Mouse (Mus musculus) spleen, adult 2 months (tissue): Measurements from ENCODE around the gene Pcdh15. TPM values are rescaled to one million over a fixed set of nuclear protein-coding genes. Genes with fewer than 3 reads are reported as not detected.
A peak's percentile ranks its signal among the peaks of the same experiment; 100 is the strongest.

Experiments used
- DNase-seq, 2 experiments: peaks; one replicate each; pipeline versions ENCODE4 v3.0.0 to v3.0.0-alpha.2; 2012 to 2021; ENCODE audit warnings: low spot score in 2 of 2, low read depth in 1 of 2
- H3K27ac ChIP-seq: fragments of 200-500 bp; 2 replicates; pipeline ENCODE4 v1.5.1; 2012; ENCODE audit warnings: low read length, inconsistent platforms; ENCODE audit not compliant: insufficient read depth
- H3K27me3 ChIP-seq: fragments of 200-500 bp; 2 replicates; pipeline ENCODE4 v1.6.1; 2012; ENCODE audit warnings: mild to moderate bottlenecking, moderate library complexity, low read length, inconsistent platforms; ENCODE audit not compliant: control insufficient read depth, insufficient read depth
- H3K36me3 ChIP-seq: fragments of 200-500 bp; 2 replicates; pipeline ENCODE4 v1.6.1; 2012; ENCODE audit warnings: mild to moderate bottlenecking, low read length, inconsistent platforms; ENCODE audit not compliant: control insufficient read depth, insufficient read depth
- H3K4me1 ChIP-seq: fragments of 200-500 bp; 2 replicates; pipeline ENCODE4 v1.6.1; 2011; ENCODE audit warnings: inconsistent platforms; ENCODE audit not compliant: control insufficient read depth, insufficient read depth, insufficient read length
- H3K4me3 ChIP-seq: fragments of 200-500 bp; 2 replicates; pipeline ENCODE4 v1.5.1; 2011; ENCODE audit warnings: mild to moderate bottlenecking, inconsistent platforms; ENCODE audit not compliant: insufficient read depth, insufficient read length; ENCODE audit errors: extremely low read depth
- CTCF ChIP-seq: fragments of 200-500 bp; IDR thresholded peaks from 2 replicates; pipeline ENCODE4 v1.5.1; 2011; ENCODE audit warnings: mild to moderate bottlenecking, inconsistent platforms; ENCODE audit not compliant: insufficient read depth, insufficient read length, insufficient replicate concordance; ENCODE audit errors: extremely low read depth
- POLR2A ChIP-seq: fragments of 200-500 bp; IDR thresholded peaks from 2 replicates; pipeline ENCODE4 v1.6.1; 2011; ENCODE audit warnings: low read depth, low read length, inconsistent platforms
- WGBS: fragments of 180-500 bp; shearing (Covaris S2); methylation state at CpG from one replicate; pipeline ENCODE4 v1.1.7; 2018; 5-methylcytosine and 5-hydroxymethylcytosine counted together
- polyA plus RNA-seq: library from polyadenylated mRNA; depleted of rRNA; stranded (reverse); fragments of >200 nt; gene quantifications from 2 replicates; pipeline ENCODE4 v1.2.3, GENCODE M21; 2012

Gene Pcdh15
- polyA plus RNA-seq, 1 experiment, result 0.51 TPM

DNA sequence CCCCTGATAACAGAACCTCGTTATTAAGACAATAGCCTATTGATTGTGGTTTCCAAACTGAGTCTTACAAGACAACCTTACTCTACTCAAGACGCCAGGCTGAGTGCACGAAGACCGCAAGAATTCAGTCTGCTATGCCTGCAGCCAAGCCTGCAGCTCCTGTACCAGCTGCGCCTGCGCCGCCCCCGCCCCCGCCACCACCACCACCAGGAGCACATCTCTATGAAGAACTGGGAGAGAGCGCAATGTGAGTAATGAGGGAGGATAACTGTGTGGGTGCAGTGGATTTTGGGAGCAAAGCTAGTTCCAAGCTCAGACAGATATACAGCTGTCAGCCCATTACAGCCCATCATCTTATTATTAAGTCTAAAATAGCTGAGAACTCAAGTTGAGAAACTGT is 1527.5 kb downstream of the Pcdh15 start:
- Histone ChIP-seq H3K4me1 (no peaks in the 10 kb centered on the region), H3K27me3 (no peaks in the 10 kb centered on the region), H3K36me3 (no peaks in the 10 kb centered on the region), H3K4me3 (no peak overlapping the region), H3K27ac (no peak overlapping the region)
- 67% methylated on average over 10 of the region's 10 CpGs for WGBS
- DNase-seq, result no peak
- TF ChIP-seq POLR2A, result no peak
- no peak for TF ChIP-seq CTCF

DNA sequence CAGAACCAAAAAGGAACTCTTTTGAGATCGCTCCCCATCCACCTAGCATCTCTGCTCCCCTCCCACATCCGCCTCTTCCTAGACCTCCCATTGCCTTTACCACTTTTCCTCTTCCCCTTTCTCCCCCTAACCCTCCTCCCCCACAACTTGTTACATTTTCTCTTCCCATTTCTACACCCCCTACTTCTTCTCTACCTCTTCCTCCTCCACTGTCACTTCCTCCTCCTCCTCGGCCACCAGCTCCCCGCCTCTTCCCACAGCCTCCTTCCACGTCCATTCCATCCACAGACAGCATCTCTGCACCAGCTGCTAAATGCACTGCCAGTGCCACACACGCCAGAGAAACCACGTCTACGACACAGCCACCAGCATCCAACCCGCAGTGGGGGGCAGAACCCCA is 1532.2 kb downstream of the Pcdh15 start:
- Histone ChIP-seq H3K27ac (no peak overlapping the region), H3K36me3 (no peaks in the 10 kb centered on the region), H3K27me3 (no peaks in the 10 kb centered on the region), H3K4me1 (no peaks in the 10 kb centered on the region), H3K4me3 (no peak overlapping the region)
- 32% methylated on average over 9 of the region's 9 CpGs for WGBS
- no peak for DNase-seq
- TF ChIP-seq CTCF, result no peak

DNA sequence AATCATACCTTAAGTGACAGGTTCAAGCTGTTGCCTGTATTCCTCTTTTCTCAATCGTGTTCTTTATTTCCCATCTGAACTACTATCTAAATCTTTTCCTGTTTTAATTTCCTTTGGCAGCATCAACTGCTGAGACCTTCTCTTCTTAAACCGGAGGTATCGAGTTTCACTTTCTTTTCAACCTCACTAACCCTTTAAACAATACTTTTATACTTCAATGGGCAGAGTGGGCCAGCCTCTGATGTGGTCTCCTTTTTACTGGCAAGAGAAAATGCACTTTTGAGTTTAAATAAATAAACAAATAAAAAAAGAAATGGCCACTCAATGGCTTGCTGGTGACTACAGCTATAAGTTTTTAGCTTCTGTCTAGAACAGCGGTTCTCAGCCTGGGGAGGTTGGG is 1537.9 kb downstream of the Pcdh15 start:
- WGBS, result 35% methylated on average over 4 of the region's 4 CpGs
- TF ChIP-seq CTCF (no peak), POLR2A (no peak)
- Histone ChIP-seq H3K4me1 (no peaks in the 10 kb centered on the region), H3K4me3 (no peak overlapping the region), H3K27ac (no peak overlapping the region), H3K36me3 (no peaks in the 10 kb centered on the region), H3K27me3 (no peaks in the 10 kb centered on the region)
- DNase-seq, result no peak

DNA sequence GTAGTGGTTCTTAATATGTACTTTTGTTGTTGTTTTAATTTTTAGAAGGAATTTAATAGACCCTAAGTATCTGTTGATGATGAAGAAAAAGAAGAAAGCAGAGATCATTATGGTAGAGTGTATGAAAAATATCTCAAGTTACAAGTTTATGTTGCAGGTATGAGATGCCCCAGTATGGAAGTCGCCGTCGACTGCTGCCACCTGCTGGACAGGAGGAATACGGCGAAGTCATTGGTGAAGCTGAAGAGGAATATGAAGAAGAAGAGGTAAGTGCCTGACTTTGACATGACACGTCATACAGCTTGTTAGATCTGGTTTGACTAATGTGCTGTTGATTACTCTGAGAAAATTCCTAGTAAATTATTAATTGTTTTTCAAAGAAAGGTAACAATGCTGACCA is 1543.0 kb downstream of the Pcdh15 start:
- Histone ChIP-seq H3K4me3 (no peak overlapping the region), H3K27ac (no peak overlapping the region), H3K36me3 (no peaks in the 10 kb centered on the region), H3K27me3 (no peaks in the 10 kb centered on the region), H3K4me1 (no peaks in the 10 kb centered on the region)
- DNase-seq, result peak in 1 of 2 experiments; percentile 7
- TF ChIP-seq CTCF, result peak; percentile 8; the same call in 1 of the 2 replicates
- no peak for TF ChIP-seq POLR2A
- 47% methylated on average over 6 of the region's 6 CpGs for WGBS

DNA sequence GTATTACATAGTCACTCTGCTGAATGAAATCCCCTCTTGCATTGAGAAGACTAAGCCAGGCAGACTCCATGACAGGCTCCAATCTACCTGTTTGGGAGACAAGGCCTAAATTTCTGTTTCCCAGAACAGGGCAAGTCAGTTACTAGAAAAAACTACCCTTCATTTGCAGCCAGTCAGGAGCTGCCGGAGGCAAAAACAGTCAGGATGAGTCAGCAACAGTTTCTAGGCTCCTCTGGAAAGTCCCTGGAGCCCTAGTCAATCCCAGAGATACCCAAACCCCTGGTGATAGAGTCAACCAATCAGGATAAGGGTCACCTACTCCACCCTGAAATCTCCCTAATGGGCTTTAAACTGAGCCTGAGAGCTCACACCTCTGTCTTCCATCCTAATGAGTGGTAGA is 1564.0 kb downstream of the Pcdh15 start:
- H3K27ac ChIP-seq, result no peak overlapping the region
- 82% methylated on average over 1 of the region's 1 CpGs for WGBS
- H3K4me3 ChIP-seq, result no peak overlapping the region
- DNase-seq, result no peak
- no peak for TF ChIP-seq POLR2A
- no peaks in the 10 kb centered on the region for H3K4me1 ChIP-seq
- no peaks in the 10 kb centered on the region for H3K36me3 ChIP-seq
- H3K27me3 ChIP-seq, result no peaks in the 10 kb centered on the region

DNA sequence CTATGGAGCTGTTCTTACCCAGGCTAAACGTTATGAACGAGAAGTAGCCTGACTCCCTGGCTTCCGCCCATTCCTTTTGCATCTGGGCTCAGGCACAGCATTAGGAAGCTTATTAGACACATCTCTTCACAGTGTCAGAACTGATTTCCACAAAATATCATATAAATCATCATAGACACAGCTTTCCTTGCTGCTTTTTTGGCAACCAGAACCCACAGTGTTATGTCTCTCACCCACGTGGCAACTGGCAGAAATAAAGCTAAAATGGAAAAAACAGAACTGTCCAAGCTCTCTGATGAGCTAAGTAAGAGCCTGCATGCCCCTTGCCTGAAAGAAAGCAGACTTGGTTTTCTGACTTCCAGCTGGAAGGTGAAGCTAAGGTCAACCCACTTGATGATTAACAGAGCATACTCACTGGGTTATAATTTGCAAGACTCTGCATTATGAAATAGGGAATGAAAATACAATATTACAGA is 1580.9 kb downstream of the Pcdh15 start:
- no peak for TF ChIP-seq POLR2A
- no peak for TF ChIP-seq CTCF
- DNase-seq, result no peak
- WGBS, result 74% methylated on average over 4 of the region's 4 CpGs

DNA sequence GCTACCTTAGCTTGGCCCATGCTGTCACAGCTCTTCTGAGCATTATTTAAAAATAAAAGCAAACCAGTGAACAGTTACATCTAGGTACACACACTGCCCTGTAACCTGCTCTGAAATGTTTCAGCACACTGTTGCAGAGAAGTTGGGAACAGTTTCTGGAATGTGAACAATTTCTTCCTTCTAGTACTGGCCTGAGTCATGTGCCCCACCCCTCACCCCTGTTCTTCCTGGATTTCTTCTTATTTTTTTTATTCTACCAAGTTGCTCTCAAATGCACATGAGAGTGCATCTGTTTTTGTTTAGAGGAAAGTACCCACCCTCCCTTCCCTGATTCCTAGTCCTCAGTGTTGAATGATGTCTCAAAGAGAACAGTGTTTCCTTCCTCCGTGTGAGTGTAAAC is 1581.4 kb downstream of the Pcdh15 start:
- Histone ChIP-seq H3K27ac (no peak overlapping the region), H3K36me3 (no peaks in the 10 kb centered on the region), H3K4me3 (no peak overlapping the region), H3K4me1 (no peaks in the 10 kb centered on the region), H3K27me3 (no peaks in the 10 kb centered on the region)
- TF ChIP-seq CTCF (no peak), POLR2A (no peak)
- DNase-seq, result no peak
- 79% methylated on average over 1 of the region's 1 CpGs for WGBS

More for the DNA sequence above, 1580.9 kb downstream of the Pcdh15 start:
- no peaks in the 10 kb centered on the region for H3K4me1 ChIP-seq
- no peaks in the 10 kb centered on the region for H3K36me3 ChIP-seq
- no peak overlapping the region for H3K27ac ChIP-seq
- H3K27me3 ChIP-seq, result no peaks in the 10 kb centered on the region
- H3K4me3 ChIP-seq, result no peak overlapping the region
